Mouse (Mus musculus) kidney, postnatal 0 days (tissue): ENCODE measurements around the gene Abracl. TPM values are rescaled to one million over a fixed set of nuclear protein-coding genes. Genes with fewer than 3 reads are reported as not detected.

Source experiments
- ATAC-seq: fragments of 200-750 bp; cut with Nextera tagmentation; replicated peaks from 2 replicates; pipeline ENCODE4 v1.8.0; 2017; ENCODE audit warnings: low read depth, moderate number of reproducible peaks, moderate TSS enrichment, moderate library complexity; ENCODE audit not compliant: low FRiP score
- DNase-seq: peaks from one replicate; pipeline ENCODE4 v3.0.0-alpha.2; 2016; ENCODE audit warnings: low spot score
- H3K27ac ChIP-seq: fragments of 300-500 bp; sonication (generic); 2 replicates; pipeline ENCODE4 v1.5.1; 2014; ENCODE audit warnings: mild to moderate bottlenecking
- H3K27me3 ChIP-seq: fragments of 300-500 bp; sonication (generic); 2 replicates; pipeline ENCODE4 v1.6.1; 2014; ENCODE audit warnings: low read length, mixed read lengths; ENCODE audit not compliant: insufficient read depth
- H3K36me3 ChIP-seq: fragments of 300-500 bp; sonication (generic); 2 replicates; pipeline ENCODE4 v1.6.1; 2014; ENCODE audit warnings: low read length, mixed read lengths; ENCODE audit not compliant: insufficient read depth
- H3K4me1 ChIP-seq: fragments of 300-500 bp; sonication (generic); replicated peaks from 2 replicates; pipeline ENCODE4 v1.6.1; 2014; ENCODE audit warnings: antibody characterized with exemption, low read length, mixed read lengths; ENCODE audit not compliant: insufficient read depth
- H3K4me2 ChIP-seq: fragments of 300-500 bp; sonication (generic); 2 replicates; pipeline ENCODE4 v1.6.1; 2014; ENCODE audit warnings: mild to moderate bottlenecking, low read length, moderate library complexity, mixed read lengths
- H3K4me3 ChIP-seq: fragments of 300-500 bp; sonication (generic); replicated peaks from 2 replicates; pipeline ENCODE4 v1.5.1; 2014; ENCODE audit warnings: low read depth, low read length
- H3K9ac ChIP-seq: fragments of 300-500 bp; sonication (generic); 2 replicates; pipeline ENCODE4 v1.6.1; 2014; ENCODE audit warnings: low read depth, low read length
- H3K9me3 ChIP-seq: fragments of 300-500 bp; sonication (generic); replicated peaks from 2 replicates; pipeline ENCODE4 v1.6.1; 2016; ENCODE audit warnings: low read length, inconsistent platforms, mixed read lengths
- CTCF ChIP-seq: IDR thresholded peaks from 2 replicates; pipeline ENCODE4 v1.5.1; 2016; ENCODE audit warnings: antibody characterized with exemption, low read depth, mild to moderate bottlenecking, moderate library complexity
- WGBS: fragments of 180-500 bp; shearing (Covaris S2); extraction: QIAGEN DNeasy Blood & Tissue Kit; methylation state at CpG from one replicate; pipeline ENCODE4 v1.1.7; 2014; 5-methylcytosine and 5-hydroxymethylcytosine counted together
- polyA plus RNA-seq: library from polyadenylated mRNA; unstranded; fragments of >200 nt; fragmentation: Nextera tagmentation; extraction: Ambion mirVana; gene quantifications from 2 replicates; pipeline ENCODE4 v1.2.1, GENCODE M21; 2015

Gene Abracl
- polyA plus RNA-seq, 1 experiment from 2014 or later: 194 TPM

GRCm38 (mm10) chr10:18011761-18012160 lies 11.3 kb downstream of the Abracl start:
- H3K27ac ChIP-seq: no peak overlapping the region
- WGBS: 53% methylated on average over 5 of the region's 5 CpGs
- DNase-seq (no peak), ATAC-seq (no peak)
- no peak for TF ChIP-seq CTCF
- no peak overlapping the region for H3K4me2 ChIP-seq
- H3K4me3 ChIP-seq: no peak overlapping the region
- H3K36me3 ChIP-seq: no peaks in the 10 kb centered on the region
- no peaks in the 10 kb centered on the region for H3K27me3 ChIP-seq
- H3K9me3 ChIP-seq: no peaks in the 10 kb centered on the region
- H3K4me1 ChIP-seq: no peaks in the 10 kb centered on the region
- no peak overlapping the region for H3K9ac ChIP-seq

GRCm38 (mm10) chr10:18009744-18010143 lies 13.3 kb downstream of the Abracl start:
- Histone ChIP-seq H3K4me1 (no peaks in the 10 kb centered on the region), H3K9me3 (no peaks in the 10 kb centered on the region), H3K27ac (no peak overlapping the region), H3K36me3 (no peaks in the 10 kb centered on the region), H3K9ac (no peak overlapping the region), H3K27me3 (no peaks in the 10 kb centered on the region), H3K4me2 (no peak overlapping the region), H3K4me3 (no peak overlapping the region)
- WGBS: 86% methylated on average over 1 of the region's 1 CpGs
- no peak for TF ChIP-seq CTCF
- DNase-seq (no peak), ATAC-seq (no peak)

GRCm38 (mm10) chr10:18008118-18008517 lies 15.0 kb downstream of the Abracl start:
- Histone ChIP-seq H3K27ac (no peak overlapping the region), H3K9ac (no peak overlapping the region), H3K36me3 (no peaks in the 10 kb centered on the region), H3K27me3 (no peaks in the 10 kb centered on the region), H3K4me1 (no peaks in the 10 kb centered on the region), H3K4me3 (no peak overlapping the region), H3K9me3 (no peaks in the 10 kb centered on the region), H3K4me2 (no peak overlapping the region)
- TF ChIP-seq CTCF: no peak
- DNase-seq (no peak), ATAC-seq (no peak)

- no peaks in the 10 kb centered on the region for H3K4me1 ChIP-seq
- WGBS: 90% methylated on average over 3 of the region's 3 CpGs
- no peaks in the 10 kb centered on the region for H3K9me3 ChIP-seq
- H3K9ac ChIP-seq: no peak overlapping the region
- H3K27ac ChIP-seq: no peak overlapping the region
- no peak overlapping the region for H3K4me3 ChIP-seq
- ATAC-seq (no peak), DNase-seq (no peak)
- no peaks in the 10 kb centered on the region for H3K27me3 ChIP-seq
- no peak overlapping the region for H3K4me2 ChIP-seq
- TF ChIP-seq CTCF: no peak
- no peaks in the 10 kb centered on the region for H3K36me3 ChIP-seq
Observed at GRCm38 (mm10) chr10:18007243-18007642, 15.8 kb downstream of the Abracl start.

GRCm38 (mm10) chr10:18006756-18007155 lies 16.3 kb downstream of the Abracl start:
- 100% methylated on average over 1 of the region's 1 CpGs for WGBS
- Histone ChIP-seq H3K4me1 (no peaks in the 10 kb centered on the region), H3K9ac (no peak overlapping the region), H3K27me3 (no peaks in the 10 kb centered on the region), H3K4me2 (no peak overlapping the region), H3K36me3 (no peaks in the 10 kb centered on the region), H3K9me3 (no peaks in the 10 kb centered on the region), H3K27ac (no peak overlapping the region), H3K4me3 (no peak overlapping the region)
- no peak for TF ChIP-seq CTCF
- ATAC-seq (no peak), DNase-seq (no peak)

GRCm38 (mm10) chr10:18005136-18005955 lies 17.7 kb downstream of the Abracl start:
- no peaks in the 10 kb centered on the region for H3K36me3 ChIP-seq
- ATAC-seq (no peak), DNase-seq (peak; percentile 11)
- no peak overlapping the region for H3K4me3 ChIP-seq
- no peak for TF ChIP-seq CTCF
- 82% methylated on average over 7 of the region's 7 CpGs for WGBS
- no peaks in the 10 kb centered on the region for H3K9me3 ChIP-seq
- no peaks in the 10 kb centered on the region for H3K27me3 ChIP-seq
- no peaks in the 10 kb centered on the region for H3K4me1 ChIP-seq
- H3K9ac ChIP-seq: no peak overlapping the region
- H3K4me2 ChIP-seq: no peak overlapping the region
- 0 out of 2 replicates have a peak overlapping the region, but pooled peaks have one; percentile 3 for H3K27ac ChIP-seq
